ENCODE assay signal across 9 mouse cellular contexts in the genomic region with DNA sequence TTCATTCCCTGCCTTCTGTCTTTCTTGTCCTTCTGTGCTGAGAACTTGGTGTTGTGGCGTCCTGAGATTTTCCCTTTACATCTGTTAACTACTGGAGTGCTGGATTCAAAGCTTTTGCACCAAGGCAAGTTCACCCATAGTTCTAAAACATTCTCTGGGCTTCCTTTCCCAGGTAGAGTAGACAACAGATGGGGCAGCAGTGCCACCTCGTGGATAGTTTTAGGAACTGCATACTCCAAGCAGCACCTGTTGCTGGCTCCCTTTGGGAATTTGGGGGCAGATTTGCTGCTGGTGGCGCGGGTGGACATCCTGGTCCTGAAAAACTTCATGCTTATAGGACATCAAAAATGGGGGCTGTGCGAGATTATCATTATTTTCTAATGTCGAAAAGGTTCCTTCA.
A peak's percentile ranks its signal among the peaks of the same experiment; 100 is the strongest.
DNase-seq lines count a peak whose midpoint lies in the region; ATAC-seq and TF ChIP-seq lines count a peak whose summit lies in the region.
"Had no signal": no experiment of that assay in that cellular context is flagged by ENCODE, and none has a peak within 500 bp of the region (broad histone marks: within the 10 kb centered on the region; RNA-seq: fewer than 3 reads in every experiment).

No protein-coding gene starts in this region.

- TF ChIP-seq CTCF in hindbrain, postnatal 0 days (IDR thresholded peaks at IDR 0.05; ENCODE audit: low read depth) = peak; percentile 97
- TF ChIP-seq CTCF in left cerebral cortex, adult 2 months (IDR thresholded peaks at IDR 0.05) = peak; percentile 98
- TF ChIP-seq CTCF in testis, adult 2 months (IDR thresholded peaks at IDR 0.05; ENCODE audit: control insufficient read depth, insufficient read depth, insufficient replicate concordance, low read depth, low read length) = peak; percentile 62; the same call in 1 of the 2 replicates

- no peak overlapping the region for H3K27ac ChIP-seq in hindbrain, embryonic 14.5 days
- no peak overlapping the region for H3K27ac ChIP-seq in hindbrain, embryonic 13.5 days
- H3K27ac ChIP-seq in embryonic facial prominence, embryonic 10.5 days (replicated peaks) = no peak overlapping the region
- H3K27ac ChIP-seq in hindbrain, postnatal 0 days = no peak overlapping the region
- H3K27ac ChIP-seq in left cerebral cortex, adult 2 months = no peak overlapping the region
- no peak overlapping the region for H3K27ac ChIP-seq in midbrain, embryonic 15.5 days
- H3K27ac ChIP-seq in testis, adult 2 months (ENCODE audit: control insufficient read depth, insufficient read depth, low read depth, low read length) = no peak overlapping the region
- H3K27ac ChIP-seq: embryonic facial prominence, embryonic 15.5 days had no signal

- WGBS in hindbrain, embryonic 14.5 days = 5% methylated on average over 6 of the region's 6 CpGs
- WGBS in hindbrain, embryonic 13.5 days = 10% methylated on average over 6 of the region's 6 CpGs
- 12% methylated on average over 6 of the region's 6 CpGs for WGBS in embryonic facial prominence, embryonic 10.5 days
- WGBS in hindbrain, postnatal 0 days = 13% methylated on average over 6 of the region's 6 CpGs
- WGBS in midbrain, embryonic 15.5 days = 11% methylated on average over 6 of the region's 6 CpGs

- H3K36me3 ChIP-seq in hindbrain, embryonic 14.5 days (replicated peaks; ENCODE audit: control insufficient read depth, insufficient read depth) = no peaks in the 10 kb centered on the region
- no peaks in the 10 kb centered on the region for H3K36me3 ChIP-seq in hindbrain, embryonic 13.5 days
- H3K36me3 ChIP-seq in embryonic facial prominence, embryonic 10.5 days (replicated peaks) = no peaks in the 10 kb centered on the region
- no peaks in the 10 kb centered on the region for H3K36me3 ChIP-seq in hindbrain, postnatal 0 days (ENCODE audit: insufficient read depth, low read length)
- no peaks in the 10 kb centered on the region for H3K36me3 ChIP-seq in midbrain, embryonic 15.5 days (replicated peaks)
- H3K36me3 ChIP-seq in testis, adult 2 months (ENCODE audit: control insufficient read depth, insufficient read depth, low read length) = no peaks in the 10 kb centered on the region
- H3K36me3 ChIP-seq: embryonic facial prominence, embryonic 15.5 days had no signal

- H3K9me3 ChIP-seq in hindbrain, embryonic 14.5 days (ENCODE audit: control insufficient read depth, low read length) = no peaks in the 10 kb centered on the region
- no peaks in the 10 kb centered on the region for H3K9me3 ChIP-seq in hindbrain, embryonic 13.5 days
- no peaks in the 10 kb centered on the region for H3K9me3 ChIP-seq in embryonic facial prominence, embryonic 10.5 days
- no peaks in the 10 kb centered on the region for H3K9me3 ChIP-seq in hindbrain, postnatal 0 days (ENCODE audit: low read length)
- no peaks in the 10 kb centered on the region for H3K9me3 ChIP-seq in midbrain, embryonic 15.5 days
- H3K9me3 ChIP-seq: embryonic facial prominence, embryonic 15.5 days had no signal

- no peaks in the 10 kb centered on the region for H3K4me1 ChIP-seq in hindbrain, embryonic 14.5 days (replicated peaks; ENCODE audit: control insufficient read depth, insufficient read depth, low read length)
- no peaks in the 10 kb centered on the region for H3K4me1 ChIP-seq in hindbrain, embryonic 13.5 days (replicated peaks)
- no peaks in the 10 kb centered on the region for H3K4me1 ChIP-seq in embryonic facial prominence, embryonic 10.5 days
- H3K4me1 ChIP-seq in hindbrain, postnatal 0 days (ENCODE audit: insufficient read depth, low read length) = no peaks in the 10 kb centered on the region
- H3K4me1 ChIP-seq in midbrain, embryonic 15.5 days = no peaks in the 10 kb centered on the region
- no peaks in the 10 kb centered on the region for H3K4me1 ChIP-seq in testis, adult 2 months (ENCODE audit: control insufficient read depth, insufficient read depth, low read length)
- H3K4me1 ChIP-seq: embryonic facial prominence, embryonic 15.5 days had no signal

- no peaks in the 10 kb centered on the region for H3K27me3 ChIP-seq in hindbrain, embryonic 14.5 days (ENCODE audit: control insufficient read depth, insufficient read depth, low read length)
- H3K27me3 ChIP-seq in hindbrain, embryonic 13.5 days = no peaks in the 10 kb centered on the region
- no peaks in the 10 kb centered on the region for H3K27me3 ChIP-seq in embryonic facial prominence, embryonic 10.5 days (replicated peaks; ENCODE audit: low read depth, poor library complexity, severe bottlenecking)
- no peaks in the 10 kb centered on the region for H3K27me3 ChIP-seq in hindbrain, postnatal 0 days (ENCODE audit: insufficient read depth, low read length)
- no peaks in the 10 kb centered on the region for H3K27me3 ChIP-seq in midbrain, embryonic 15.5 days (replicated peaks)
- no peaks in the 10 kb centered on the region for H3K27me3 ChIP-seq in testis, adult 2 months (ENCODE audit: control insufficient read depth, insufficient read depth, low read length)
- H3K27me3 ChIP-seq: embryonic facial prominence, embryonic 15.5 days had no signal

- H3K4me3 ChIP-seq in hindbrain, embryonic 14.5 days (replicated peaks; ENCODE audit: low read length) = no peak overlapping the region
- no peak overlapping the region for H3K4me3 ChIP-seq in hindbrain, embryonic 13.5 days
- H3K4me3 ChIP-seq in embryonic facial prominence, embryonic 10.5 days = no peak overlapping the region
- H3K4me3 ChIP-seq in hindbrain, postnatal 0 days (ENCODE audit: low read length) = no peak overlapping the region
- no peak overlapping the region for H3K4me3 ChIP-seq in left cerebral cortex, adult 2 months
- no peak overlapping the region for H3K4me3 ChIP-seq in midbrain, embryonic 15.5 days
- no peak overlapping the region for H3K4me3 ChIP-seq in testis, adult 2 months (ENCODE audit: control insufficient read depth, low read depth, low read length)
- H3K4me3 ChIP-seq: embryonic facial prominence, embryonic 15.5 days had no signal

- DNase-seq in hindbrain, embryonic 14.5 days (ENCODE audit: low spot score) = peak; percentile 83
- DNase-seq in adrenal gland, postnatal 36 days = peak; percentile 66 to 72
- DNase-seq in embryonic facial prominence, embryonic 10.5 days (ENCODE audit: low spot score) = peak; percentile 72
- DNase-seq in hindbrain, postnatal 0 days (ENCODE audit: low spot score) = peak; percentile 73
- DNase-seq in left cerebral cortex, adult 2 months (ENCODE audit: extremely low spot score in 1 of 2, low spot score in 2 of 2) = peak; percentile 58 to 78

- no peak overlapping the region for H3K9ac ChIP-seq in hindbrain, embryonic 14.5 days
- no peak overlapping the region for H3K9ac ChIP-seq in hindbrain, embryonic 13.5 days
- no peak overlapping the region for H3K9ac ChIP-seq in hindbrain, postnatal 0 days (replicated peaks; ENCODE audit: low read length)
- no peak overlapping the region for H3K9ac ChIP-seq in midbrain, embryonic 15.5 days
- H3K9ac ChIP-seq: embryonic facial prominence, embryonic 15.5 days had no signal

- ATAC-seq in hindbrain, embryonic 14.5 days (ENCODE audit: low FRiP score) = no peak
- no peak for ATAC-seq in hindbrain, embryonic 13.5 days (ENCODE audit: low FRiP score)
- ATAC-seq in hindbrain, postnatal 0 days = peak; percentile 58; the same call in 1 of the 2 replicates
- peak; percentile 65; the same call in 1 of the 2 replicates for ATAC-seq in midbrain, embryonic 15.5 days (replicated peaks)

- intact Hi-C loops in left cerebral cortex, adult 2 months (cut with DNase I) = loop anchor here (2.0 to 10.0 kb wide), 3 partner anchors 118 to 1370 kb away; no protein-coding TSS in a partner anchor

- H3K4me2 ChIP-seq in hindbrain, embryonic 14.5 days (replicated peaks) = no peak overlapping the region
- no peak overlapping the region for H3K4me2 ChIP-seq in hindbrain, embryonic 13.5 days
- no peak overlapping the region for H3K4me2 ChIP-seq in hindbrain, postnatal 0 days (ENCODE audit: low read depth, low read length)
- no peak overlapping the region for H3K4me2 ChIP-seq in midbrain, embryonic 15.5 days
- H3K4me2 ChIP-seq: embryonic facial prominence, embryonic 15.5 days had no signal

- TF ChIP-seq POLR2A in testis, adult 2 months (IDR thresholded peaks at IDR 0.05; ENCODE audit: control insufficient read depth, low read depth, low read length) = no peak

Comparison
In these comparisons a context has a peak if more than half of its experiments do, and no peak if none do; other contexts are left out.
1. ATAC-seq: peak in hindbrain, postnatal 0 days (single experiment) and midbrain, embryonic 15.5 days (single experiment); none in hindbrain, embryonic 14.5 days (single experiment) and hindbrain, embryonic 13.5 days (single experiment).
2. Peak in every context shown above with its lines, with median percentiles within 50 percentile points of each other: DNase-seq and CTCF ChIP-seq.